Mouse (Mus musculus) kidney, postnatal 36 days (tissue): ENCODE results near the gene Mrpl24.

Source experiments
- DNase-seq, 2 experiments: peaks; one replicate each; pipeline ENCODE4 v3.0.0; 2021 to 2022; ENCODE audit warnings: mixed read lengths in 2 of 2

Gene Mrpl24

DNA sequence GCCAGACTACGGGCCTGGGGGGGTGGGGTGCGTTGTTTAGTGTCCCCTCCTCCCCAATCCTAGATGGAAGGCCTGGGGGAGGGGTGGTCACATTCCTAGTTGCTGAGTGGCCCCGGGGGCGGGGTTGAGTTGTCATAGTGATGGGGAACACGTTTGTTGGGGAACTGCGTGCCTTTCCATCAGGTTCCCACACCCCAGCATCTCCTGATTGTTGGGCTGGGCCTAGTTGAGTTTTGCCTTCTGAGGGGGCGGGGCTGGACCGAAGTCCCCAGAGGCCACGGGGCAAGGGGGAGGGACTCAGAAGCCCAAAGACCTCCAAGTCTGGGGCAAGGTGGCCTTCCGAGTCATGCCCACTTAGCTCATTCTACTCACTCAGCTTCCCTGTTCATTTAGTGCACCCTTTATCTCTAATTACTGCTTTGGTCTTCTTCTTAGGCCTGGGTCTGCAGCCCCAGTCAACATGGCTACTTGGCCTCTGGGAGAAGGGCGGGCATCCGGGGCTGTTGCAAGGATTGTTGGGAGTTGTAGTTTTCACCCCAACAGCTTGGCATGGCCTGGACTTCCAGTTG, 8.6 kb upstream of the Mrpl24 start:
- peak; percentile 94 to 95 for DNase-seq

DNA sequence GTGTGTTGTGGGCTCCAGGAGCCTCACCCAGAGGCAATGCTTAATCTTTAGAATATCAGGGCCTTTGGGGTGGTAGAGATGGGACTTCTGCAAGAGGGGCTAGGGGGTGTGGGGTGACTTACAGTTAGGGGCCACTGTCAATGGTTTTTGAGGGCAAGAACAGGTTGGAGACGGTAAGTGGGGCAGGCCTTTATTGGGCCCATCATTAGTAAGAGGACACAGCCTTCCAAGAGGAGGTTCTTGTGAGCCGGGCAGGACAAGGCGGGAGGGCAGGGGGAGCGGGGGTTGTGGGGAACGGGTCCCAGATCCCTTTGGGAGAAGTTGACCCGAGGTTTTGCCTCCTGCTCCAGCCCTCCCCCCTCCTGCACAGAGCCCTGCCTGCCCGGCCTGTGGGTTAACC, 5.8 kb upstream of the Mrpl24 start:
- no peak for DNase-seq

DNA sequence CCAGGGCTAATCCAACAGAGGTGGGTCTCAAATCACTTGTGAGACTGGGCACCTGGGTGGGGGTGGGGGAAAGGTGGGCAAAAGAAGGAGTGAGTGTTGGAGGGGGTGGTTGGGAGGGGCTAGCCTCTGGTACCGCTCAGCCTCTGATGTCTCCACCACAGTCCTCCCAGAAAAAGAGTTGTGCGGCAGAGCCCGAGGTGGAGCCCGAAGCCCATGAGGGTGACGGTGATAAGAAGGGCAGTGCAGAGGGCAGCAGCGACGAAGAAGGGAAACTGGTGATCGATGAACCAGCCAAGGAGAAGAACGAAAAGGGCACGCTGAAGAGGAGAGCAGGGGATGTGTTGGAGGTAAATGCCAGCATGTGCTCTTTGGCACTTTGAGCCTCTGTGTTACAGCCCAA, 5.4 kb upstream of the Mrpl24 start:
- DNase-seq = no peak

DNA sequence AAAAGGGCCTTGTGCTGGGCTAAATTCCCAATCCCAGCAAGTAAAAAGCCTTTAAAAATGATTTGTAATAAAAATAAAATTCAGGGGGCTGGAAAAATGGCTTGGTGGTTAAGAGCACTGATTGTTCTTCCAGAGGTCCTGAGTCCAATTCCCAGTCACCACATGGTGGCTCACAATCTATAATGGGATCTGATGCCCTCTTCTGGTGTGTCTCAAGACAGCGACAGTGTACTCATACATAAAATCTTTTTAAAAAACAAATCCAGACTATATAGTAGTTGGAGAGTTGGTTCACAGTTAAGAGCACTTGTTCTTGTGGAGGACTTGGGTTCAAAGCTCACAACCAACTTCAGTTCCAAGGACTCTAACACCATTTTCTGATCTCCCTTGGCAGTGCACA, 2.3 kb upstream of the Mrpl24 start:
- DNase-seq = no peak

DNA sequence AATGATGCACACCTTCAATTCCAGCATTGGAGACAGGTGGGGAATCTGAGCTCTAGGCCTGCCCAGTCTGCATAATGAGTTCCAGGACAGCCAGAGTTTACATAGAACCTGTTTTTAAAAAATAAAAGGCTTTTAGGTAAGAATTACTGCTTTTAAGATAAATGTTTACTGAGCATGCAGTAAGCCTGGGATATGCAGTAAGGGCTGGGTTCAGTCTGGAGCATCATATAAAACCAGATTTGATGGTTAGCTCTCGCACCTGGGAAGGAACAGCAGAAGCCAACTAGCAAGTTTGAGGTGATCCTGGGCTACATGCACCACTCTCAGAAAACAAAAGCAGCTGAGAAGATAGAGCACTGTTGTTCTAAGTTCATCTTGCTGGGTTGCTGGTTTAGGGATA, 755 bp upstream of the Mrpl24 start:
- DNase-seq = no peak

DNA sequence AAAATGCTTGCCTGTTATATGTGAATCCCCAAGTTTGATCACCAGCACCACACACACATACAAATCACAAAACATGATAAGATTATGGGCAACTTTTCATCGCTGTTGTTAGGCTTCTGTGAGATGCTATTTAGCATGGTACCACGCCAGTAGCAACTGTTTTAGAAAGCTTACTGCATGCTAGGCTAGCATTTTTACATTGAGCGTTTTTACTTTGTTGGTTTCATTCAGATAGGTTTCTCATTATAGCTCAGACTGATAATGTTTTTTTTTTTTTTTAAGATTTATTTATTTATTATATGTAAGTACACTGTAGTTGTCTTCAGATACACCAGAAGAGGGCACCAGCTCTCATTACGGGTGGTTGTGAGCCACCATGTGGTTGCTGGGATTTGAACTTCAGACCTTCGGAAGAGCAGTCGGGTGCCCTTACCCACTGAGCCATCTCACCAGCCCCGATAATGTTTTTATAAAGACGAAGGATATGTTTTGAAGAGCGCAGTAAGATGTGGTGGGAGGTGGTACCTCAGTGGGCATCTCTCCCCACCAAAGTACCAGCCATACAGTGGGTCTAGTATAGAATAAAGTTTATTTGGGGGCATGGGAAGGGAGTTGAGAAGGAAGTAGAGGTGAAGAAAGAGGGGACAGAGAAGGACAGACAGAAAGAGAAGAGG, 1.1 kb downstream of the Mrpl24 start:
- no peak for DNase-seq

DNA sequence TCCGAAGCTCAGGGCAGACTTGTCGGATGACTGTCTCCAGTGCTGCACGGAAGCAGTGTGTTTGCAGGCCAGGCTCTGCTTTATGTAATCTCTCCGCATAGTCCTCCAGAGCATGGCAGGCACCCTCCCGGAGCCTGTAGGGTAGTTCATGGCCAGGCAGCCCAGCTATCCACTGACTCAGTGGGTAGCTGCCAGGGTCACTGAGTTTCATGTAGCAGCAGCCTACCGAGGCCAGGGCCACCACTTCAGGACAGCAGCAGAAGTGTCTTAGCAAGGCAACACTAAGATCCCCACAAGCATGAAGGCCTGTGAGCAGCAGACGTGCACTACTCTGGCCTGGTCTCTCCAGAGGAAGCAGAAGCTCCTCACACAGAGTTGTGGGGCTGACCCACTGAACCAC, 5.7 kb downstream of the Mrpl24 start:
- no peak for DNase-seq

DNA sequence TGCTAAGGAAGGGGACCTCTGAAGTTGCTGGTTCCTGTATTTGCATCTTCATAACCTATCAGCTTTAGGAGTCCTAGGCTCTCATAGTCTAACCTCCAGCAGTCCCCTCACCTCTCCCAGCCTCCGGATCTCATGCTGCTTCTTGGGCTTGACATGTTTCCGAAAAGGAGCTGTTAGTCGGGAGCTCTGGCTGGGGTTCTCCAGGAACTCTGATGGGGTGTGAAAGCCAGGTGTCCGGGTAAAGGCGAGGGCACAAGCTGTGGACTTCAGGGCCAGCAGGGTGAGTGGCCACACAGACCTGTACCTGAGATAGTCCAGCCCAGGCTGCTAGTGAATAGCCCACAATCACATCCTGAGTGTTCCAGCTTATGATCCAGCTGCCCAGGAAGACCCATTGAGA, 8.1 kb downstream of the Mrpl24 start:
- no peak for DNase-seq

DNA sequence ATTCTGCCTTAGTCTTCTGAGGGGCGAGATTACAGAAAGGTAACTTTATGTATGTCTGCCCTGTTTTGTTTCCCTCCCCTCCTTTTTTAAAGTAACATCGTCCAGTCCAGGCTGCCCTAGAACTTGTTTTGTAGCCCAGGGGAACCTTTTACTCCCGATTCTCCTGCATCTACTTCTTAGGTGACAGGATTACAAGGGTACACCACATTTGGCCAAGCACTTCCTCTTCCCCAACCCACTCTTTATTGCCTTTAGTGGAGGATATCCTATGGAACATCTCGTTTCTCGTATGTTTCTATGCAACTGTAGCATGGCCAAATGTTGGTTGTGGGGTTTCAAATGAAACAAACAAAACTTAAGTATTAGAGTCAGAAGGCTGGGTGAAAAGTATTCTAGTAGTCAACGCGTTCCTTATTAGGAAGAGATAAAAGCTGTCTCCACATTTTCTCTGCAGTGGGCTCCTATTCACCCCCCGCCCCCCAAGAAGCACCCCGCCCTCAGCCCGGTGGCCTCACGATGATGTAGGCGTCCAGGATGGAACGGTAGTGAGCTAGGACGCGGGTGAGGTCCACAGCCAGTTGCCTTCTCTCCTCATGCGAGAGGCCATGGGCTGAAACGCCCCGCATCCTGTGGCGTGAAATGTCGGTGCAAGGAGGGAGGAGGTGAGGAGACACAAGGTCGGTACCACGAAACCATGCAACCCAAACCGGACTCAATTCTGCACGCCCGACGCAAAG, 10.2 kb downstream of the Mrpl24 start:
- DNase-seq = no peak

DNA sequence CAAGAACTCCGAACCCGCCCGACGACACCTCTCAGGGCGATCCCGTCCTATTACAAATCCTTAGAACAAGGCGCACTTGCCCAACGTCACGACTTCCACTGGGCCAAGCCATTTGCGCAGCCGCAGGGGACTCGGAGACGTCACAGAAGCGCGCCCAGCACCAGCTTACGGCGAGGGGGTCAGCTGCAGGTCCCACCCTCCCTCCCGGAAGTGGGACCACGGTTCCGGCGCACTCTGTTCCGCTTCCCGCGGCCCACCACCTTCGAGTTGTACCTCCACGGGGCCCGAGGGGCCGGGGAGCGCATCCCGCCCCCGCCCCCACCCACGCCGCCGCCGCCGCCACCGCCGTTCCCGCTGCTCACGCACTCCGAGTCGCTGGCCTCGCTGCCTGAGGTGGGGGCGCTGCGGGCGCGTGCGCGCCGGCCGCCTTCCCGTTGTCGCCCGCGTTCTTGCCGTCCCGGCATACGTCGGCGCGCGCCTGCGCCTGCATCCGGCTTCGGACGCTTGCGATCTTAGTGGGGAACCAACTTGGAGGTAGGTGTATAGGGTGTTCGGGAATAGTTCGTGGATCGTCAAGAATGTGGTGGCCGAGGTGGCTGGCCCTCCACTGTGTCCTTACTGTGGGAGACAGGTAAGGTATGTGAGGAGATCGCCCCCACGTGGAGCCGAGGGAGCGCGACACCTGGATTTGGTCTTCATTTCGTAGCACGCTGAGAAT, 10.9 kb downstream of the Mrpl24 start, which contains the start of the genes Isg20l2 and Rrnad1:
TSS of gene Isg20l2 (plus strand) at position 237 of the 718 bp plus-strand sequence.
TSS of gene Rrnad1 (minus strand) at position 640 of the 718 bp plus-strand sequence.
- peak; percentile 98 for DNase-seq

DNA sequence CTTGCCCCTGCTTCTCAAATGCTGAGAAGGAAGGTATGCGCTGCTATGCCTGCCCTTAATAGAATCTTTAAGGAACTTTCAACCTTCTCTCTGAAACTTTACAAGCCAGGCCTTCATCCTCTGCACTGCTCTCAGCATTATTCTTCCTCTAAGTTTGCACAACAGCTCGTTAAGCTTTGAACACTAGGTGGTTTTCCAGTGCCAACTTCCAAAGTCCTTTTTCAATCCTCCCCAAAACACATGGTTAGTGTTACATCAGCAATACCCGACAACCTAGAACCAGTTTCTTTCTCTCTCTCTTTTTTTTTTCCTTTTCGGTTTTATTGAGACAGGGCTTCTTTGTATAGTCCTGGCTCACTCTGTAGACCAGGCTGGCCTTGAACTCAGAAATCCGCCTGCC, 14.7 kb downstream of the Mrpl24 start:
- DNase-seq = peak in 1 of 2 experiments; percentile 72

DNA sequence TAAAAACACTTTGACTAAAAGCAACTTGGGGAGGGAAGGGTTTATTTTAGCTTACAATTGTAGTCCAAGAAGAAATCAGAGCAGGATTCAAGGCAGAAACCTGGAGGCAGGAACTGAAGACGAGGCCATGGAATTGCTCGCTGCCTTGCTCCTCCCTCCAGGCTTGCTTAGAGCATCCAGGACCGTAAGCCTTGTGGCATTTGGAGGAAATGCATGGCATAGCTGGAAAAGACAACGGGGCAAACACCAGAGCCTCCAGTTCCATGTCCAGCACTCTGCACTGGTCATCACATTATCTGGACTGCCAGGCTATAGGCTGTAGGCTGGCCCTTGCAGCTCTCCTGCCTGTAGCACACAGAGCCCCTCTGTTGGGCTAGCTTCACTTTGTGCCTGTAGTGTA, 15.2 kb downstream of the Mrpl24 start:
- no peak for DNase-seq

DNA sequence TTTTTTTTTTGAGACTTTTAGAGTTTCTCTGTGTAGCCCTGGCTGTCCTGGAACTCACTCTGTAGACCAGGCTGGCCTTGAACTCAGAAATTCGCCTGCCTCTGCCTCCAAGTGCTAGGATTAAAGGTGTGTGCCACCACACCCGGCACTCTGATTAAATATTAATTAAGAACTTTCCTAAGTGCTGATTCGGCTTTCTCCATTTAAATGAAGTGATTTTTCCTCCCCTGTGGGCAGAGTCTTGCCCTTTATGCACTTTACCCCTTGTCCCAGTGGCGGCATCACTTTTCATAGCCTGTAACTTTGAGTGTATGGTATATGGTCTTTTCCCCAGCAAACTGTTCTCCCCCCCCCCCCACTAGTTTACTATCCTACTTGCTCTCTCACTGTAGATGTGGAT, 15.9 kb downstream of the Mrpl24 start:
- peak; percentile 48 to 63 for DNase-seq

DNA sequence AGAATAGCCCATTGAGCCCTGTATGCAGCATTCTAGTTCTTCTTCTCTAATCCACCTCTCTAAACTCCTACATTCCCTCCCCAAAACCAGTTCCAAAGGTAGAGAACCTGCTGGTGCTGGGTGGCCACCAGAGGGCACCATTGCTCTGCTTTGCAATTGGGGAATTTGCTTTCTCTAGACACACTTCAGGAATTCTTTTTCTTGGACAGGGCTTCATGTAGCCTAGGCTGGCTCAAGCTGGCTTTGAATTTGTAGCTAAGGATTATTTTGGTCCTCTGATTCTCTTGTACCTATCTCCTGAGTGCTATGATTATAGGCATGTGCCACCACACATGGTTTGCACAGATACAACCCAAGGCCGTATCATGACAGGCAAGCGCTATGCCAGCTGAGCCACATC, 16.5 kb downstream of the Mrpl24 start:
- DNase-seq = peak; percentile 79 to 96

DNA sequence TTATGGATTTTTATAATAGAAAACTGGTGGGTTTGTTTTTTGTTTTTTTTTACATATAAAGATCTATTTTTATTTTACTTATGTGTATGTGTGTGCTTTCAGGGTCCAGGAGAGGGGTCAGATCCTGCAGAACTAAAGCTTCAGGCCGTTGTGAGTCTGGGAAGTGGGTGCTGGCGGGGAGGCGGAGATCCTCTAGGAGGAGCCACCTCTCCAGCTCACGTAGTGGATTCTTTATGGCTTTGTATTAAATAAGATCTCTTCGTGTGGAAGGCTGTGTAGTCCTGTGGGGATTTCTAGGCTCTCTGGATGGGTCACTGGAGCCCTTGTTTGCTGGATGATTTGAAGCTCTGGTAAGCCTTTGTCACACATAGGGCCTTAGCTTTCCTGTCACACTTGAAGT, 21.3 kb downstream of the Mrpl24 start:
- no peak for DNase-seq

DNA sequence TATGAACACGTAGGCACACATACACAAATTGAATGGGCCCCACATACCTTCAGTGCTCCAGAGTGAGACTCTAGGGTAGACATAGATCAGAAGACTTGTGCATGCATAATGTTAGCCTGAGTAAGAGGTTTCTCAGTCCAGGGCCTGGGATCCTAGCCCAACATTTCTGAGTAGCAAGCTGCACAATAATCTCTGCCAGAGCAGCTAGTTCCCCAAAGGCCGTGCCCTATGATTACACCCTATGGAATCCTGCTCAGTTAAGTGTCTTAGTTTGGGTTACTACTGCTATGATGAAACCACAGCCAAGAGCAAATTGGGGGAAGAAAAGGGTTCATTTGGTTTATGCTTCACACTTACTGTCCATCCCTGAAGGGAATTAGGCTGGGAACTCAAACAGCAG, 23.2 kb downstream of the Mrpl24 start:
- DNase-seq = no peak

DNA sequence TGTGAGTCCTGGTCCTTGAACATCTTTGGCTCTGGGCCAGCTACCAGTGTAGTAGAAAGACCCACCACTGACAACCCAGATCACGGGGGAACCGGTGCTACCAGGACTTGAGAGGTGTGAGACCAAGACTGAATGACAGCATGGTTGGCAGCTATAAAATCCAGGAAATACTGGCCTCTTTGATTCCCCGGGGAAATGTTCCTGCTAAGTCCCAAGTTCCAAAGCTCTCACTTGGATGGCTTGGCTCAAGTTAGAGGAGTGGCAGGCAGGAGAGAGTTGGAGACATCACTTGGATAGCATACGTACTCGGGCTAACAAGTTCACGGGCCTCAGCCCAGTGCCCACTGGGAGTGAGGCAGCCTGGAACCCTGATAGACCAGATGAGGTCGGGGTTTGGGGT, 24.3 kb downstream of the Mrpl24 start:
- no peak for DNase-seq

DNA sequence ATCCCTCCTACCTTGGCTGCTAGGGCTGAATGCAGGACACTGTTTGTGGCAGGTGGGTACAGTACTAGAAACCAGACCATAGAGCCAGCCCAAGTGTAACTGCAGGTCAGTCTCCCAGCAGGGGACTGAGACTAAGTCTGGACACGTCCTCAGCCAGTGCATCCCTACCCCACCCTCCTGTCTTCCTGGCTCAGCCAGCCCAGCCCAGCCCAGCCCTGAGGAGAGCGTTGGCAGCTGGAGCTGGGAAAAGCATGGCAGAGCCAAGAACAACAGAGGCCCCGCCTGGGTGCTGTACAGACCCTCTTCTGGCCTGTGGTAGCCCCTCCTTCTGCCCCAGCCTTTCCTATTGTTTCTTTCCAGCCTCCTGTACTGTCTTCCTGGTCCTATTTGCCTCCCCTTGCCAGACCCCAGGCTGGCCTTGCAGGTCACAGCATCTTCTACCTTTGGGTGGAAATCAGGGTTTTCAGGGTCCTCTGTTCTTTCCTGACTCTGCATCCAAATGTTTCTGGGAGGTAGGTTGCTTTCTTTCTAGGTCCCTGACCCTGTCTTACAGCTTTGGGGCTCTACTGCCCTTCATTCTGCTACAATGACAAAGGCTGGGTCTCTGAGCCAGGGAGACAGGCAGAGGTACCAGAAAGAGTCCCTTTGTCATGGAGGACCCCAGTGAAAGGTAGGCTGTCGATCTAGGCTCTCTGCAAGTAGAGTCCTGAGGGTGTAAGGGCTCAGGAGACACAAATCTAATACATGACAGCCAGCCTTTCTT, 25.7 kb downstream of the Mrpl24 start:
- no peak for DNase-seq

DNA sequence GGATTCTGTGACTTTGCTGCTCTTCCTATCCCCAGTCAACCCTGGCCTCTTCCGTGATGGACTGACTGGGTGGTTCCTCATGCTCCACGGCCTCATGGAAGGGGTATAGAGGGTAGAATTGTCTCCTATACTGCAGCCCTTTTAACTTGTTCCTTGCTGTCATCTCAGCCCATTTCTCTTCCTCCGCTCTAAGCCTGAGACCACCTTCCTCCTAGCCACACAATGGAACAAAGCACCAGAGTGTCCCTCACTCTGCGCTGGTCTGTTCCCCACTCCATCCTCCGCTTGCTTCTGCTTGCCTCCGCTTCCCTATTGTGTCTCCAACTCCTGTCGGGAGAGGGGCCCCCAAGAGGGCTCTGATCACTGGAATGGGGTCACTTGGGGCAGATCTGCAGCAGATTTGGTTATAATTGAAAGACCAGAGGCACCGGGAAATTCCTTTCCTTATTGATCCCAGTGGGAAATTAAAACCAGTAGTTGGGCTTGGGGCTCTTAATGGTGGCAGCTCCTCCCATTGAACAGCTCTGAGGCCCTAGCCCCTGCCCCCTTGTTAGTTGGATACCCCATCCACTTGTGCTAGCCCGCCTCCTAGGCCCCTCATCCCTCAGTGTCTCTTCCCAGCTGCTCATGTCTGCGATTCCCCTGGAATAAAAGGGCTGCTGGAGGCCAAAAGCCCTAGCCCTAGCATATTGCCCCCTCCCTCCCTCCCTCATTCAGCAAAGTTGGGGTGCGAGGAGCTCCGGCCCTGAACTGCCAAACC, 26.7 kb downstream of the Mrpl24 start:
- DNase-seq = no peak

DNA sequence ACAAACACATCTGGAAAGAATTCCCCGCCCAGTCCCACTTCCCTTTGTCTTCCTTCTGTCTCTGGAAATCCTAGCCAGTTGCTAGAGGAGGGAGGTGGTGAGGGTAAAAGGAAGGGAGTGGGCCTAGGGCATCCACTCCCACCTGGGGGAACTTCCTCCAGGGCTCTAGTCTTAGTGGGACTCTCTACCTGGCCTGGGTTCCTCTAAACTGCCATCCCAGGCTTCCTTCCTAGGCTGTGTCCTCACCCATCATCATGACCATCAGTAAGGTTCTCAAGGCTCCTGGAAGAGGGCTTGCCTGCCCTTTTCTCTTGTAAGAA, 27.2 kb downstream of the Mrpl24 start:
- DNase-seq = no peak

DNA sequence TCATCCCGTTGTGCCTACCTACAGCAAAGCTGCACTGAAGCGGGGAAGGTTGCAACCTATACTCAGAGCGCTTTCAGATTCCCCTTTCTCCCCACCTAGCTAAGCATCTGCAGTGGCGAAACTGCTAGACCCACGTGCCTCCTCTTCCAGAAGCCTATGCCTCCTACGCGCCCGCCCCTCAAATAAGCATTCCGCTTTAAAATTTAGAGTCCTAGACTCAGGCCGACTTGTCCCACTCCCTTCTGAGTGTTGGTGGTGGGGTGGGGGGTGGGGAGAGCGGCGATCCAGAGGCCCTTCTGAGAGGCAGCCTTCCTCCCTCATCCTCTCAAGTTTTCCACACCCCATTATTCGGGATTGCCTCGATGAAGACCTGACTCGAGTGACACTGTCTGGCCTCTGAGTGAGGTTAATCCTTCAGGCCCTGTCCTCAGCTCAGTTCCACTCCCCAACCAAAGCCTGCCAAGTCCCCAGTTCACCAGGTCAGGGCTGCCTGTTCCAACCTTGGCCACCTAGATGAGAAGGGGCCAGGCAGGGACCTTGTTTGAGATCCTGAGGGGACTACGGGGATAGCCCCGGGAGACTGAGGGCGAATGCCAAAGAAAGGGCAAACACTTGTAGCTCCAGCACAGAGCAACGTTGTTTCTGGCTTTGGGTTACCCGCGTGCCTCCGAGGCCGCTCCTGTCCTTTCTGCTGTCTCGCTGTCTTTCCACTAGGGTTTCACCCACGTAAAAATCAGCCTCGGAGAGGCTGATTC, 27.9 kb downstream of the Mrpl24 start:
- no peak for DNase-seq
